Mouse (Mus musculus): ENCODE measurements at regions not wholly inside any gene's neighbourhood (a gene's known extent, or its start where the extent isn't known, plus 50 kb on each side); places are given as distances from the start of the nearest gene placed in this dataset.

DNA sequence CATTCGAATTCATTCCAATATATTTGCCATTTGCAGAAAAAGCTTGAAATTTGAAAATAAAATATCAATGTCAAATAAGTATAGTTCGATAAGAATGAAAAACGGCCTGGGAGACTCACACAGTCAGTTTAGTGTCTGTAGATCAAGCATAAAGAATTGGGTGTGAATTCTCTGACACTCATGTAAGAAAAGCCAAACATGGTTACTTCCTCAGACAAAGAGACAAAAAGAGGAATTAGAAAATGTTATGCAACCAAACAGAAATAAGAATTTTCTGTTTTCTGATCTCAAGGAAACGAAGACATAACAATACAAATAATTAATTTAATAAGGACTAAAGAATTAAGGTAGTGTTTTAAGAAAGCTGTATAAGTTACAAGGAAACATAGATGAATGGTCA lies 113.7 kb upstream of the Egfr start:
- no peak for TF ChIP-seq CTCF (IDR thresholded peaks at IDR 0.05; ENCODE audit: borderline replicate concordance, extremely low read depth, insufficient read depth, insufficient read length)
- no peak for TF ChIP-seq POLR2A (IDR thresholded peaks at IDR 0.05; ENCODE audit: borderline replicate concordance, extremely low read depth, insufficient read depth, insufficient read length, poor library complexity, severe bottlenecking)

Data from brain, embryonic 14.5 days (tissue).